In the genomic region with DNA sequence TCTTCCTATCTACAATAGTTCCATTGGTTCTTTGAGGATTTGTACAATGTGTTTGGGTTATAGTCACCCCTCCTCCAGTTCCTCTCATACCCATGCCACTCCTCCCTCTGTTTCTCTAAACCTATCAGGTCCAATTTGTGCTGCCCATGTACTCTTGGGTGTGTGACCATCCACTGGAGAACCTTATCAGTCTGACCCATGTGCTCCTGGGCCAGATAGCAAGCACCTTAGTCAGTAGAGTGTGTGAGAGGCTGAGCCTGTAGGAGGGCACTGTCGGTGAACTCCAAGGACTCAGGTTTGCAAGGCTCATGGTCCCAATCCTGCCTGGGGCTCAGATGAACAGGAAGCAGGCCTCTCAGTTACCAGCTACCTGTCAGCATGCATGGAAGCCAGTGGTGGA, we compare ENCODE assay signal across 25 mouse cellular contexts.
DNase-seq lines count a peak whose midpoint lies in the region; ATAC-seq and TF ChIP-seq lines count a peak whose summit lies in the region.
"Had no signal": no experiment of that assay in that cellular context is flagged by ENCODE, and none has a peak within 500 bp of the region (broad histone marks: within the 10 kb centered on the region; RNA-seq: fewer than 3 reads in every experiment).

No protein-coding gene starts in this region.

- no peaks in the 10 kb centered on the region for H3K27me3 ChIP-seq in heart, embryonic 11.5 days (ENCODE audit: control insufficient read depth, insufficient read depth, low read length)
- H3K27me3 ChIP-seq in midbrain, embryonic 11.5 days (ENCODE audit: control insufficient read depth, insufficient read depth, low read length), result no peaks in the 10 kb centered on the region
- H3K27me3 ChIP-seq in midbrain, postnatal 0 days (ENCODE audit: insufficient read depth, low read length), result no peaks in the 10 kb centered on the region
- H3K27me3 ChIP-seq in liver, embryonic 16.5 days (ENCODE audit: control insufficient read depth, insufficient read depth, low read depth, low read length), result no peaks in the 10 kb centered on the region
- H3K27me3 ChIP-seq: limb, embryonic 12.5 days; midbrain, embryonic 12.5 days had no signal

- ATAC-seq in heart, embryonic 11.5 days (replicated peaks; ENCODE audit: insufficient number of reproducible peaks, low FRiP score, low TSS enrichment), result peak; percentile 56
- no peak for ATAC-seq in midbrain, embryonic 11.5 days (ENCODE audit: low FRiP score)
- no peak for ATAC-seq in midbrain, postnatal 0 days (ENCODE audit: low FRiP score)
- peak; percentile 96 for ATAC-seq in liver, embryonic 16.5 days (ENCODE audit: low read depth)
- ATAC-seq: forebrain, embryonic 16.5 days; intestine, postnatal 0 days had no signal

- H3K36me3 ChIP-seq in heart, embryonic 11.5 days (ENCODE audit: control insufficient read depth, insufficient read depth, low read length), result no peaks in the 10 kb centered on the region
- no peaks in the 10 kb centered on the region for H3K36me3 ChIP-seq in midbrain, embryonic 11.5 days (ENCODE audit: control insufficient read depth, insufficient read depth, low read length)
- no peaks in the 10 kb centered on the region for H3K36me3 ChIP-seq in midbrain, postnatal 0 days (ENCODE audit: insufficient read depth, low read length)
- no peaks in the 10 kb centered on the region for H3K36me3 ChIP-seq in liver, embryonic 16.5 days (ENCODE audit: control insufficient read depth, insufficient read depth)
- H3K36me3 ChIP-seq: embryonic facial prominence, embryonic 10.5 days; forebrain, embryonic 10.5 days; hindbrain, embryonic 10.5 days; limb, embryonic 12.5 days; midbrain, embryonic 12.5 days had no signal

- H3K27ac ChIP-seq in heart, embryonic 11.5 days (ENCODE audit: low read depth, low read length), result no peak overlapping the region
- H3K27ac ChIP-seq in midbrain, embryonic 11.5 days (ENCODE audit: low read depth, low read length), result no peak overlapping the region
- no peak overlapping the region for H3K27ac ChIP-seq in midbrain, postnatal 0 days (ENCODE audit: low read depth, low read length)
- H3K27ac ChIP-seq in liver, embryonic 16.5 days (ENCODE audit: low read length), result no peak overlapping the region
- H3K27ac ChIP-seq in gastrocnemius, adult 2 months, result no peak overlapping the region
- H3K27ac ChIP-seq: embryonic facial prominence, embryonic 10.5 days; forebrain, embryonic 10.5 days; hindbrain, embryonic 10.5 days; limb, embryonic 12.5 days; midbrain, embryonic 12.5 days had no signal

- intact Hi-C loops in gastrocnemius, adult 2 months (cut with DNase I), result no loop called here

- H3K4me3 ChIP-seq in heart, embryonic 11.5 days (ENCODE audit: low read depth, low read length), result no peak overlapping the region
- H3K4me3 ChIP-seq in midbrain, embryonic 11.5 days (ENCODE audit: low read depth, low read length), result no peak overlapping the region
- no peak overlapping the region for H3K4me3 ChIP-seq in midbrain, postnatal 0 days (ENCODE audit: low read depth, low read length)
- H3K4me3 ChIP-seq in liver, embryonic 16.5 days (ENCODE audit: low read depth, low read length), result no peak overlapping the region
- H3K4me3 ChIP-seq in gastrocnemius, adult 2 months, result no peak overlapping the region
- H3K4me3 ChIP-seq: embryonic facial prominence, embryonic 10.5 days; forebrain, embryonic 10.5 days; hindbrain, embryonic 10.5 days; limb, embryonic 12.5 days; midbrain, embryonic 12.5 days had no signal

- no peak overlapping the region for H3K4me2 ChIP-seq in heart, embryonic 11.5 days
- H3K4me2 ChIP-seq in midbrain, embryonic 11.5 days, result no peak overlapping the region
- no peak overlapping the region for H3K4me2 ChIP-seq in midbrain, postnatal 0 days (ENCODE audit: low read depth, low read length, poor library complexity, severe bottlenecking)
- H3K4me2 ChIP-seq in liver, embryonic 16.5 days (ENCODE audit: low read depth, low read length), result 0 out of 2 replicates have a peak overlapping the region, but pooled peaks have one; percentile 21
- H3K4me2 ChIP-seq: limb, embryonic 12.5 days; midbrain, embryonic 12.5 days had no signal

- DNase-seq in heart, adult 8-10 months (ENCODE audit: low spot score), result no peak
- peak; percentile 10 for DNase-seq in midbrain, embryonic 11.5 days (ENCODE audit: low spot score, missing footprints)
- no peak for DNase-seq in midbrain, postnatal 0 days (ENCODE audit: low spot score)
- DNase-seq in right cerebral cortex, postnatal 36 days (ENCODE audit: low spot score in 2 of 2), result no peak
- no peak for DNase-seq in gastrocnemius, adult 2 months
- DNase-seq in lung, postnatal 4 days, result no peak
- DNase-seq: adrenal gland, postnatal 14 days; cerebellum, adult 11-12 months; gastrocnemius, postnatal 36 days; heart, postnatal 10 days; kidney, postnatal 4 days; lung, adult 2 months; lung, postnatal 14 days; right cerebral cortex, postnatal 14 days; spleen, adult 18-20 months; thymus, postnatal 14 days had no signal

- no peak overlapping the region for H3K9ac ChIP-seq in heart, embryonic 11.5 days (ENCODE audit: low read depth, low read length)
- no peak overlapping the region for H3K9ac ChIP-seq in midbrain, embryonic 11.5 days (ENCODE audit: low read length)
- H3K9ac ChIP-seq in midbrain, postnatal 0 days (replicated peaks; ENCODE audit: low read length, poor library complexity, severe bottlenecking), result no peak overlapping the region
- no peak overlapping the region for H3K9ac ChIP-seq in liver, embryonic 16.5 days (ENCODE audit: low read depth, low read length)
- H3K9ac ChIP-seq: limb, embryonic 12.5 days; midbrain, embryonic 12.5 days had no signal

- H3K4me1 ChIP-seq in heart, embryonic 11.5 days (ENCODE audit: control insufficient read depth, insufficient read depth, low read length), result peaks cover 8% of the 10 kb centered on the region
- H3K4me1 ChIP-seq in midbrain, embryonic 11.5 days (ENCODE audit: control insufficient read depth, insufficient read depth, low read length), result no peaks in the 10 kb centered on the region
- H3K4me1 ChIP-seq in midbrain, postnatal 0 days (ENCODE audit: insufficient read depth, low read length), result peaks cover 13% of the 10 kb centered on the region
- peaks cover 3% of the 10 kb centered on the region for H3K4me1 ChIP-seq in liver, embryonic 16.5 days (ENCODE audit: control insufficient read depth, low read depth, low read length)

- no peak for TF ChIP-seq CTCF in midbrain, postnatal 0 days (IDR thresholded peaks at IDR 0.05)
- no peak for TF ChIP-seq CTCF in gastrocnemius, adult 2 months (IDR thresholded peaks at IDR 0.05)

- WGBS in heart, embryonic 11.5 days (ENCODE audit: insufficient replicate concordance), result 64% methylated on average over 1 of the region's 1 CpGs
- WGBS in midbrain, embryonic 11.5 days, result 97% methylated on average over 1 of the region's 1 CpGs
- 92% methylated on average over 1 of the region's 1 CpGs for WGBS in midbrain, postnatal 0 days
- 17% methylated on average over 1 of the region's 1 CpGs for WGBS in liver, embryonic 16.5 days (ENCODE audit: insufficient replicate concordance)

- H3K9me3 ChIP-seq in heart, embryonic 11.5 days (replicated peaks; ENCODE audit: control insufficient read depth, low read length), result no peaks in the 10 kb centered on the region
- no peaks in the 10 kb centered on the region for H3K9me3 ChIP-seq in midbrain, embryonic 11.5 days (ENCODE audit: control insufficient read depth, low read length)
- no peaks in the 10 kb centered on the region for H3K9me3 ChIP-seq in midbrain, postnatal 0 days (ENCODE audit: low read length)
- no peaks in the 10 kb centered on the region for H3K9me3 ChIP-seq in liver, embryonic 16.5 days (replicated peaks; ENCODE audit: control insufficient read depth, low read length)
- H3K9me3 ChIP-seq: embryonic facial prominence, embryonic 10.5 days; forebrain, embryonic 10.5 days; hindbrain, embryonic 10.5 days; limb, embryonic 12.5 days; midbrain, embryonic 12.5 days had no signal

Comparison
In these comparisons a context has a peak if more than half of its experiments do, and no peak if none do; other contexts are left out.
1. ATAC-seq: peak in heart, embryonic 11.5 days (single experiment) and liver, embryonic 16.5 days (single experiment); none in midbrain, embryonic 11.5 days (single experiment) and midbrain, postnatal 0 days (single experiment).